Mouse (Mus musculus): Measurements from ENCODE around the gene Adora3.

Gene Adora3

DNA sequence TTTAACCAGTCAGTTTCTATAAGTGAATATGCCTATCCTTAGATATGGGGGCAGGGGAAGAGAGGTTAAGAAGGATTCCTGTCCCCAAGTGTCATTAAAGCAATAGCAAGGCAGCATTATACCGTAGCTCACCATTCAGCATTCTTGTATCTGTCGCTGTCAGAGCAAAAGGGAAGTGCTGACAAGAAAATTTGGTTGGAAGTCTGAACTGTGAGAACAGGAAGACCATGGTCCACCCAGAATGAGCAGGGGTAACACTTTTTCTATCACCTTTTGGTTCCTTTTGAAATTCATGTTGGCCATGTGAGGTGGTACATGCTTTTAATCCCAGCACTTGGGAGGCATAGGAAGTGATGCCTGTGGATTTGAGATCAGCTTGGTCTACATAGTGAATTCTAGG is 60.4 kb downstream of the Adora3 start:
- in situ Hi-C loops (cut with MboI, MseI) = no loop called here

DNA sequence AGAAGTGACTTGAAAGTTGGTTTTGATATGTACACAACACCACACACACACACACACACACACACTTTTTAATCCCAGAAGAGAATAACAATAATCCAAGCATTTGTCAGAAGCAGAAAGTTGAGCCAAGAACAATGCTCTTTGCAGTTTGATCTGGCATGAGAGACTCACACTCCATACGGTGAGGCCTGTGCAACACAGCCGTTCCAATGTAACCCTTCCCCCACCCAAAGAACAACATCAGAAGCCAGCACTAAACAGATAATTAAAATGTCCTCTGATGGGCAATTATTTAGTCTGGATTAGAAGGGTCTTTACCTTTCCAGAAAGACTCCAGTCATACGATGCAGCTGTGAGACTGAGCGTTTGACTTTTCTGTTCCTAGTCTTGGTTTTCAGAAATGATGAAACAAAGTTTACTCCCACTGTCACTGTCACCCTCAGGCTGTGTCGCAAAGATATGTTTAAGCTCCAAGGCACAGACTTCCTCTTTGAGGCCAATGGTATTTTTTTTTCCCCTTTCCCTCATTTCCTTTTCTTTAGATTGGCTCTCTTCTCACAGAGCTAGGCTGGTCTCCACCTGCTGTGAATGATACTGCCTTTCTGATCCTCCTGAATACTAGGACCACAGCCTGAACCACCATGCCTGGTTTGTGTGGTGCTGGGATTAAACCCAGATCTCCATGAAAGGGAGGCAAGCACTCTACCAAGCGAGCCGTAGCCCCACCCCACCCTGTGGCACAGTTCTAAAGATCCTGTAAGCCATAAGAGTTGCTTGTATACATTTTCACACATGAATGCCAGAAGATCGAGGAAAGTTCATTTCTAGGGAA is 61.8 kb downstream of the Adora3 start, which contains the start of gene I830077J02Rik:
TSS of gene I830077J02Rik (minus strand) at position 425 of the 832 bp plus-strand sequence.
- in situ Hi-C loops (cut with MboI, MseI) = no loop called here

DNA sequence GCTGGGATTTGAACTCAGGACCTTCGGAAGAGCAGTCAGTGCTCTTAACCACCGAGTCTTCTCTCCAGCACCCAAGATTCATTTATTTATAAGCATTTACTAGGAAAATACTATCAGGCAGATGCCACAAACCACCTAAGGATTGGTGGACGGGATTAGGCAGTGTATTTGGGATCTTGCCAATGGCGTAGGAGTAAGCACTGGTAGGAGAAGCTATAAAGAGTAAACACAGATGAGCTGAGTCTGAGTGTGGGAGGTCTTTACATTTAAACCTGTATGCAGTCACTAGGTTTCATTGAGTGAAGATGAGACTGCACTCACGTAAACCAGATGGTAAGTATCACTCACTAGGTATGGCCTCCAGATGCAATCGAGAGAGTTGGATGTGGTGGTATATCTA is 63.3 kb downstream of the Adora3 start:
- in situ Hi-C loops (cut with MboI, MseI) = no loop called here

DNA sequence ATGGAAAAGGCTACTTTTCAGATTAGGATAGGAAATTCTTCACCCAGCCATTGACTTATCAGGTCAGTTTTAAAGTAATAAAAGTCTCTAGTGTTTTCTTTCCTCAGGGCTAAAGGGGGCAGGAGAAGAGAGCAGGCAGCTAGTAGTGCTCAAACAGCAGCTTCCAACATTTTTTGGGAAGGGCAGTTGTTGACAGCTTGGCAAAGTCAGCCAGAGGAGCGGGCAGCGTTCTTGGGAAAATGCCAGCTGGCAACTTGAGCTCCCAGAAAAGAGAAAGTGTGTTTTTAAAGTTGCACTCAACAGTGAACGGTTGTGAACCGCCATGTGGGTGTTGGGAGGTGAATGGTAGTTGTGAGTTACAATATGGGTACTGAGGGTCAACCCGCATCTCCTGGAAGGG is 64.4 kb downstream of the Adora3 start:
- in situ Hi-C loops (cut with MboI, MseI) = no loop called here

DNA sequence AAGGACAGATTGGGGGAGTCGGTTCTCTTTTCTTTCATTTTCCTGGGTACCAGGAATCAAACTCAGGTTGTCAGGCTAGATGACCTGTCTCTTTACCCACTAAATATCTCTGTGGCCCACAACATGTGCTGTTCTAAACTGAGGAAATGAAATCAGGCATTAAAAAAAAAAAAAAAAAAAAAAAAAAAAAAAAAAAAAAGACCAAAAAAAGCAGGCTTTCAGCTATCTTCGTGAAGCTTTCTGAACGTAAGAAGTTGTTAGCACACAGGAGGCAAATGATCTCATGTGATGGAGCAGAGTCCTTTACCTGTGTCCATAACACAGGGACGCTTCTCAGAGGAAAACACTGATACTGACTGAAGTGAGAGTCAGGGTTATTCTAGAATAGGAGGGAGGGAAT is 65.5 kb downstream of the Adora3 start:
- in situ Hi-C loops (cut with MboI, MseI) = no loop called here

DNA sequence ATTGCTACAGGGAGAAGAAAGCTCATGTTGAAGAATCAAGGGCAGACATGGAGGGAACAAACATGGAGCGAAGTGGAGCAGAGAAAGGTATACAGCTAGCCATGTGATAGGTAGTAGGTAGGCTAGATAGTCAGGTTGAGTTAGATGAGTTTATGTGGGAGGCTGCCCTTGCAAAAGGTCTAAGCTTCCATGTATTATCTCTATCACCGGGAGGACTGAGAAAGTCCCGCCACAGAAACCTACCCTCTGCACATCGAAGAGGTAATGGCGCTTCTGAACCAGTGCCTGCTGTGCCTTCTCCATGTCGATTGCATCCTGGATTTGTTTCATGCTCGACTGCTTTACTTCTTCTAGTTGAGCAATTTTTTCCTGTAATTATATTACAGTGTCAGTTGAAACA is 80.7 kb downstream of the Adora3 start:
- in situ Hi-C loops (cut with MboI, MseI) = loop anchor here (10.0 kb wide), 1 partner anchor 267 kb away; the partner anchor contains the start of gene Ddx20

DNA sequence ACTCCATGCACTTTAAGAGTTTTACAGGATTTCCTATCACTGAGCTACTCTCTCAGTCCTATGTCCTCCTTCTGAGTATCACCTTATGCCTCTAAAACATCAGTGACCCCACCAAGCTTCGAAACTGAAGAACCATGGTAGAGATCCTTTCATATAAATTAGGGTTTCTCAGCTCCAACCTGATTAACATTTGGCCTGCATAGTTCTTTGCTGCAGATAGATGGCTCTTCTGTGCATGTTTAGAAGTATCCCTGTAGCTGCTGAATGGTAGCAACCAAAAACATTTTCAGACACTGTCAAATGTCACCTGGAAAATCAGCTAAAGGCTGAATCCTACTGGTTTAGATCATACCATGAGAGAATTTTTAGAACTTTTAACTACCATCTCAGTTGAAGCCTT is 86.6 kb downstream of the Adora3 start:
- in situ Hi-C loops (cut with MboI, MseI) = loop anchor here (10.0 kb wide), 1 partner anchor 272 kb away; the partner anchor contains the start of gene Ddx20

DNA sequence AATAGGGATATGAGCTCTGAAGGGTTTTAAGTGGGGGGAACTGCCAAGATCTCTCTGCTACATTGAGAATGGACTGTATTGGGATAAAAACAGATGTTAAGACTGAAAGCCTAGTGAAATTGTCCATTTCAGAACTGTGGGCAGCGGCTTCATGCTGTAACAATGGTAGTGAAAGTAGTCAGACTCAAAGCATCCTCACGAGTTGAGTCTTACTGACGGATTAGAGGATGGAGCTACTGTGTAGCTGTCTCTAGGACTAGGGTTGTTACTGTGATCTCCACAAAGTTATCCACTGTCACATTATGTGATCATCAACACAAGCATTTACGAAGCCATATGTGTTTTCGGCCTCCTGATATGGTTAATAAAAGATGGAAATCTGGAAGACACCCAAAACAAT is 87.5 kb downstream of the Adora3 start:
- in situ Hi-C loops (cut with MboI, MseI) = loop anchor here (10.0 kb wide), 1 partner anchor 273 kb away; the partner anchor contains the start of gene Ddx20
